Mouse (Mus musculus): ENCODE results near the gene Sdk1. TPM values are rescaled to one million over a fixed set of nuclear protein-coding genes. Genes with fewer than 3 reads are reported as not detected.

The Sdk1 gene
- polyA plus RNA-seq, 1 experiment from 2014 or later = 2.7 TPM

- H3K4me3 ChIP-seq = no peak overlapping the region
- WGBS = 83% methylated on average over 4 of the region's 4 CpGs
- no peaks in the 10 kb centered on the region for H3K27me3 ChIP-seq
- no peak for ATAC-seq (ENCODE audit: low FRiP score, low read depth)
- no peak overlapping the region for H3K4me2 ChIP-seq (replicated peaks)
- H3K4me1 ChIP-seq = no peaks in the 10 kb centered on the region
- H3K36me3 ChIP-seq = no peaks in the 10 kb centered on the region
- no peak overlapping the region for H3K27ac ChIP-seq
- H3K9me3 ChIP-seq = no peaks in the 10 kb centered on the region
- no peak overlapping the region for H3K9ac ChIP-seq
Observed at GRCm38 (mm10) chr5:141393846-141394245, 152.6 kb downstream of the Sdk1 start.

- Histone ChIP-seq H3K9ac (no peak overlapping the region), H3K27me3 (no peaks in the 10 kb centered on the region), H3K4me3 (no peak overlapping the region), H3K9me3 (no peaks in the 10 kb centered on the region), H3K27ac (no peak overlapping the region), H3K4me2 (replicated peaks) (no peak overlapping the region), H3K4me1 (no peaks in the 10 kb centered on the region), H3K36me3 (no peaks in the 10 kb centered on the region)
- WGBS = 86% methylated on average over 8 of the region's 8 CpGs
- ATAC-seq (ENCODE audit: low FRiP score, low read depth) = no peak
Observed at GRCm38 (mm10) chr5:141394586-141394985, 153.3 kb downstream of the Sdk1 start.

- Histone ChIP-seq H3K4me2 (replicated peaks) (no peak overlapping the region), H3K36me3 (no peaks in the 10 kb centered on the region), H3K4me3 (no peak overlapping the region), H3K9me3 (no peaks in the 10 kb centered on the region), H3K9ac (no peak overlapping the region), H3K4me1 (peaks cover 12% of the 10 kb centered on the region), H3K27me3 (no peaks in the 10 kb centered on the region), H3K27ac (no peak overlapping the region)
- WGBS = 75% methylated on average over 8 of the region's 8 CpGs
- ATAC-seq (ENCODE audit: low FRiP score, low read depth) = no peak
Observed at GRCm38 (mm10) chr5:141403741-141404140, 162.5 kb downstream of the Sdk1 start.

- WGBS = 15% methylated on average over 2 of the region's 2 CpGs
Observed at GRCm38 (mm10) chr5:141404651-141405050, 163.4 kb downstream of the Sdk1 start.

DNA sequence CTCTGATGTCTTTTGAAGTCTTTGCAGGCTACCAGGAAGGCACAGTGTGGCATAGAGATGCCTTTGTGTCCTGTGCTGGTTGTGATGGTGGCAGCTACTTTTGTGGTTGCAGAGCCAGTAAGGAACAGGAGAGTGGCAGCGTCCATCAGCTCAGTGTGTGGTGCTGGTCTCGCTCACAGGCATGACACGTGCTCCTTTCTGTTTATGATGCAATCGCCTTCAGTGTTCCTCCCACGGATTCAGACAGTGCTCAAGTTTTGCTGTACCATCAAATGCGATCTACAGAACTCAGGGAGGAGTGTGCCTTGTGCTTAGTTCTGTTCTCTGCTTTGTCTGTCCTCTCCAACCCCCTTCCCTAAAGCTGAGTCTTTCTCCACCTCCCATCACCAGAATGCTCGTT is 165.6 kb downstream of the Sdk1 start:
- H3K9me3 ChIP-seq = no peaks in the 10 kb centered on the region
- H3K4me3 ChIP-seq = no peak overlapping the region
- H3K4me1 ChIP-seq = peaks cover 12% of the 10 kb centered on the region
- no peak overlapping the region for H3K9ac ChIP-seq
- no peaks in the 10 kb centered on the region for H3K36me3 ChIP-seq
- WGBS = 72% methylated on average over 7 of the region's 7 CpGs
- H3K27me3 ChIP-seq = no peaks in the 10 kb centered on the region
- no peak overlapping the region for H3K4me2 ChIP-seq (replicated peaks)
- ATAC-seq (ENCODE audit: low FRiP score, low read depth) = no peak
- H3K27ac ChIP-seq = no peak overlapping the region

More at GRCm38 (mm10) chr5:141404651-141405050, 163.4 kb downstream of the Sdk1 start:
- Histone ChIP-seq H3K27me3 (no peaks in the 10 kb centered on the region), H3K9ac (no peak overlapping the region), H3K36me3 (no peaks in the 10 kb centered on the region), H3K4me3 (no peak overlapping the region), H3K4me2 (replicated peaks) (no peak overlapping the region), H3K27ac (no peak overlapping the region), H3K9me3 (no peaks in the 10 kb centered on the region), H3K4me1 (peaks cover 12% of the 10 kb centered on the region)
- no peak for ATAC-seq (ENCODE audit: low FRiP score, low read depth)

DNA sequence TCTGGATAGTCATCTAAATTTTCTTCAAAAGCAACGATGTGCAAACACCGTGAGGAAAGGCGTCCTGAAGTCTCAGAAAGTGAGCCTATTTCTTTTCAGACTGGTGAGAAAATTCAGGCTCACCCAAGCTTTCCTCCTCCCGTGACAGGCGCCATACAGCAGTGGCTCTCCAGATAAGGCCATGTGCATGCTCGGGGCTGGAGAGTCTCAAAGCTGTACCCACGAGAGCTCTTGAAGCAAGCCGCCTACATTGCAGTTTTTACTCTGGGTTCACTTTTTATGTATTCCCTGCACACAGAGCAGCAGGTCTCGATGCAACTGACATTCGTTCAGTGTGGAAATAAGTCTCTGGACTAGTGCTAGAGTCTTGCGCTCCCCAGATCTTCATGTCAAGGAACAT is 171.7 kb downstream of the Sdk1 start:
- Histone ChIP-seq H3K4me2 (replicated peaks) (no peak overlapping the region), H3K27ac (no peak overlapping the region), H3K27me3 (no peaks in the 10 kb centered on the region), H3K9ac (no peak overlapping the region), H3K4me3 (no peak overlapping the region), H3K9me3 (no peaks in the 10 kb centered on the region), H3K4me1 (no peaks in the 10 kb centered on the region), H3K36me3 (no peaks in the 10 kb centered on the region)
- 62% methylated on average over 11 of the region's 11 CpGs for WGBS
- ATAC-seq (ENCODE audit: low FRiP score, low read depth) = no peak

DNA sequence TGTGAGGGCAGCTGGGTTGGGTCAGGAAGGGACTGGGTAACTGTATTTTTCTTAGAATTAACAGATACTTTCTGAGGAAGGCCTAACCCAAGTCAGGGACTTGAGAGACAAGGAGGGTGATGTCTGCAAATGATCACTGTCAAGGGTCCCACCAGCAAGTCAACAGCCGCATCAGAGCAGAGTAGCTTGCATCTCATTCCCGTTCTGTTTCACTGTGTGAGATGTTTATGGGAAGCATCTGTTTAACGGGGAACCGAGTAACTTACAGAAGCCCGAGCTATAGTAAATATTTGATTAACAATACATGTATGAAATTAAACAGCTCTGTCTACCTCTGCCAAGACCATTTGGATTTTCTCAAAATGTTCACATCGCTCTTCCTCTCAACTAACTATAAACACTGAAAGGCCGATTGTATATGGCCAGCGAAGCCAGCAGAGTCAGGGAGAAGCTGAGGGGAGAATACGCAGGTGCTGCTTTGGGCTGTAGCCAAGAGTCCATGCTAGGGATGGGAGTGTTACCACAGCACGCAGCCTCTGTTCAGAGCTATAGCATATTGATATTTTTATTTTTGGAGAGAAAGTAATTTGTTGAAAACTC is 174.5 kb downstream of the Sdk1 start:
- Histone ChIP-seq H3K9me3 (no peaks in the 10 kb centered on the region), H3K4me1 (no peaks in the 10 kb centered on the region), H3K4me2 (replicated peaks) (no peak overlapping the region), H3K27ac (no peak overlapping the region), H3K4me3 (no peak overlapping the region), H3K36me3 (no peaks in the 10 kb centered on the region), H3K9ac (no peak overlapping the region), H3K27me3 (no peaks in the 10 kb centered on the region)
- no peak for ATAC-seq (ENCODE audit: low FRiP score, low read depth)
- WGBS = 52% methylated on average over 10 of the region's 10 CpGs

DNA sequence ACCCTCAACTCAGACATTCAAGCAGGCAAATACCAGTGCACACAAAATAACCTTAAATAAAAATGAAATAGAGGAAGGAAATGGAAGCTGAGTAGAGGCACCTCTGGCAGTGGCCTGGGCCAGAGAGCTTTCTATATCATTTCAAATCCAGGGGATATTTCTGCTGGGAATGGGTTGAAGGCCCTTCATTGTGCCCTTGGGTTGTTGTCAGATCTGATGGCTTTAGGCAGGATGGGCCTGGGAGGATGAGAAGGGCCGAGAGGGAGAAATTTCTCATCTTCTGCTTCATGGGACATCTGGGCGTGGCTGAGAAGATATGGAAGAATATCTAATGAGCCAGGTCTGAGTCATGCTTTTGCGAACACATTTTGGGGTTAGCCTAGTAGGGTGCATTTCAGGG is 186.8 kb downstream of the Sdk1 start:
- ATAC-seq (ENCODE audit: low FRiP score, low read depth) = no peak
- H3K27me3 ChIP-seq = no peaks in the 10 kb centered on the region
- H3K4me1 ChIP-seq = no peaks in the 10 kb centered on the region
- no peak overlapping the region for H3K4me2 ChIP-seq (replicated peaks)
- no peak overlapping the region for H3K4me3 ChIP-seq
- no peak overlapping the region for H3K27ac ChIP-seq
- WGBS = 85% methylated on average over 3 of the region's 3 CpGs
- no peak overlapping the region for H3K9ac ChIP-seq
- no peaks in the 10 kb centered on the region for H3K9me3 ChIP-seq
- H3K36me3 ChIP-seq = no peaks in the 10 kb centered on the region

GRCm38 (mm10) chr5:141433286-141433685 is 192.0 kb downstream of the Sdk1 start:
- H3K27me3 ChIP-seq = no peaks in the 10 kb centered on the region
- H3K9ac ChIP-seq = no peak overlapping the region
- H3K36me3 ChIP-seq = no peaks in the 10 kb centered on the region
- no peak overlapping the region for H3K4me2 ChIP-seq (replicated peaks)
- H3K4me1 ChIP-seq = no peaks in the 10 kb centered on the region
- ATAC-seq (ENCODE audit: low FRiP score, low read depth) = no peak
- no peak overlapping the region for H3K4me3 ChIP-seq
- H3K9me3 ChIP-seq = no peaks in the 10 kb centered on the region
- H3K27ac ChIP-seq = no peak overlapping the region
- 96% methylated on average over 2 of the region's 2 CpGs for WGBS

- Histone ChIP-seq H3K27me3 (no peaks in the 10 kb centered on the region), H3K27ac (no peak overlapping the region), H3K4me2 (replicated peaks) (no peak overlapping the region), H3K4me1 (0 out of 2 replicates have a peak, but pooled peaks cover 4% of the 10 kb centered on the region), H3K9me3 (no peaks in the 10 kb centered on the region), H3K36me3 (no peaks in the 10 kb centered on the region), H3K9ac (no peak overlapping the region), H3K4me3 (no peak overlapping the region)
- ATAC-seq (ENCODE audit: low FRiP score, low read depth) = no peak
- 79% methylated on average over 1 of the region's 1 CpGs for WGBS
Observed at GRCm38 (mm10) chr5:141447247-141447646, 206.0 kb downstream of the Sdk1 start.

DNA sequence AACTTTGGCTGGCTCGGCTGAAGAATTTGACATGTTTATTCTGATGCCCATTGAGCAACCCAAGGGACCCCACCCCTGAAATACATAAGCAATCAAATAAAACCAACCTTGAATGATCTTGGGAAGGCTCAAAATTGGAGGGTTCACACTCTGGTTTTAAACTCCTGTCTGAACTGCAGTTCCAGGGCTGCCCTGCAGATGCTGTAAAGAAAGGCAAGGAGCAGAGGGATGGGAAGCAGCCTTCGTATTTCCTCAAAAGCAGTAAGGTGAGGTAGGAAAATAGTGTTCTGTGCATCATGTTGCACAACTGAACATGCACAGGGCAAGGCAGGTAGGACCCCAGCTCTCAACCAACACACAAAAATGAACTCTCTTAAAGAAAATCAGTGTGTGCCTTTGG is 222.1 kb downstream of the Sdk1 start:
- WGBS = 80% methylated on average over 2 of the region's 2 CpGs
- no peak overlapping the region for H3K4me3 ChIP-seq
- no peak overlapping the region for H3K27ac ChIP-seq
- ATAC-seq (ENCODE audit: low FRiP score, low read depth) = no peak
- no peak overlapping the region for H3K4me2 ChIP-seq (replicated peaks)
- H3K27me3 ChIP-seq = no peaks in the 10 kb centered on the region
- no peaks in the 10 kb centered on the region for H3K36me3 ChIP-seq
- no peak overlapping the region for H3K9ac ChIP-seq
- no peaks in the 10 kb centered on the region for H3K9me3 ChIP-seq
- H3K4me1 ChIP-seq = peaks cover 3% of the 10 kb centered on the region; the same call in 1 of the 2 replicates

GRCm38 (mm10) chr5:141468821-141469220 is 227.5 kb downstream of the Sdk1 start:
- H3K4me3 ChIP-seq = no peak overlapping the region
- no peaks in the 10 kb centered on the region for H3K36me3 ChIP-seq
- H3K27ac ChIP-seq = no peak overlapping the region
- peaks cover 5% of the 10 kb centered on the region; the same call in 1 of the 2 replicates for H3K4me1 ChIP-seq
- H3K27me3 ChIP-seq = no peaks in the 10 kb centered on the region
- H3K4me2 ChIP-seq (replicated peaks) = no peak overlapping the region
- 35% methylated on average over 5 of the region's 5 CpGs for WGBS
- no peak for ATAC-seq (ENCODE audit: low FRiP score, low read depth)
- H3K9ac ChIP-seq = no peak overlapping the region
- no peaks in the 10 kb centered on the region for H3K9me3 ChIP-seq

DNA sequence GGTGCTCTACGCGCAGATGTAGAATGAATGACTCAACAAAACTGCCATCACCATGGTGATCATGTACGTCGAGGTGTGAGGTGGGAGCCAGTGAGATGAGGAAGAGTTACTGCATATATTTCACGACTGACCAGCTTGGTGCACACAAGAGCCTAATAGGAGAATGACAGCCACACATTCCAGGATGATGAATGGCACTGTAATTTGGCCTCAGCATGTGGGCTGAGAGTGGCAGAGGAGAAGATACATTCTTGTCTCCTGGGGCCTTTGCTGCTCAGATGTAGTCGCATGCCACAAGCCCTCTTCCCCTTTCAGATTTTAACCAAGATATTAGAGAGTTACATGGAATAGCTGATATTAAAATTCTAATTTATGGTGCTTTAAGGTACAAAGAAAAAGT is 264.0 kb downstream of the Sdk1 start:
- WGBS = 69% methylated on average over 6 of the region's 6 CpGs
- Histone ChIP-seq H3K27me3 (no peaks in the 10 kb centered on the region), H3K9ac (no peak overlapping the region), H3K36me3 (no peaks in the 10 kb centered on the region), H3K4me2 (replicated peaks) (no peak overlapping the region), H3K27ac (no peak overlapping the region), H3K4me1 (no peaks in the 10 kb centered on the region), H3K4me3 (no peak overlapping the region), H3K9me3 (no peaks in the 10 kb centered on the region)
- ATAC-seq (ENCODE audit: low FRiP score, low read depth) = no peak
